Mouse (Mus musculus) forebrain, postnatal 0 days (tissue): ENCODE measurements at regions not wholly inside any gene's neighbourhood (a gene's known extent, or its start where the extent isn't known, plus 50 kb on each side); places are given as distances from the start of the nearest gene placed in this dataset.
A peak's percentile ranks its signal among the peaks of the same experiment; 100 is the strongest.

Source experiments
- ATAC-seq: fragments of 200-750 bp; cut with Nextera tagmentation; 2 replicates; pipeline ENCODE4 v1.8.0; 2017; ENCODE audit warnings: mild to moderate bottlenecking, moderate library complexity
- DNase-seq: peaks from one replicate; pipeline ENCODE4 v3.0.0-alpha.2; 2015
- H3K27ac ChIP-seq: fragments of 300-500 bp; sonication (generic); 2 replicates; pipeline ENCODE4 v1.5.1; 2014; ENCODE audit warnings: low read depth, mild to moderate bottlenecking, antibody characterized with exemption, low read length, moderate library complexity, mixed read lengths
- H3K27me3 ChIP-seq: fragments of 300-500 bp; sonication (generic); 2 replicates; pipeline ENCODE4 v1.6.1; 2014; ENCODE audit warnings: mild to moderate bottlenecking, low read length, mixed read lengths; ENCODE audit not compliant: insufficient read depth
- H3K36me3 ChIP-seq: fragments of 300-500 bp; sonication (generic); 2 replicates; pipeline ENCODE4 v1.6.1; 2014; ENCODE audit warnings: mild to moderate bottlenecking, moderate library complexity; ENCODE audit not compliant: insufficient read depth
- H3K4me1 ChIP-seq: fragments of 300-500 bp; sonication (generic); 2 replicates; pipeline ENCODE4 v1.6.1; 2014; ENCODE audit warnings: antibody characterized with exemption; ENCODE audit not compliant: insufficient read depth
- H3K4me2 ChIP-seq: fragments of 300-500 bp; sonication (generic); 2 replicates; pipeline ENCODE4 v1.6.1; 2014; ENCODE audit warnings: low read depth, mild to moderate bottlenecking, moderate library complexity
- H3K4me3 ChIP-seq: fragments of 300-500 bp; sonication (generic); 2 replicates; pipeline ENCODE4 v1.5.1; 2014; ENCODE audit warnings: low read depth, low read length, mixed read lengths
- H3K9ac ChIP-seq: fragments of 300-500 bp; sonication (generic); 2 replicates; pipeline ENCODE4 v1.6.1; 2014; ENCODE audit warnings: mild to moderate bottlenecking
- H3K9me3 ChIP-seq: fragments of 300-500 bp; sonication (generic); 2 replicates; pipeline ENCODE4 v1.6.1; 2016; ENCODE audit warnings: low read length
- CTCF ChIP-seq: sonication (generic); IDR thresholded peaks from 2 replicates; pipeline ENCODE4 v1.5.1; 2016; ENCODE audit warnings: antibody characterized with exemption, control low read depth, low read depth
- WGBS: fragments of 180-500 bp; shearing (Covaris S2); extraction: QIAGEN DNeasy Blood & Tissue Kit; methylation state at CpG from one replicate; pipeline ENCODE4 v1.1.7; 2014; 5-methylcytosine and 5-hydroxymethylcytosine counted together

- ATAC-seq, result no peak
- no peaks in the 10 kb centered on the region for H3K36me3 ChIP-seq
- no peak overlapping the region for H3K27ac ChIP-seq
- no peak overlapping the region for H3K4me2 ChIP-seq
- no peak overlapping the region for H3K4me3 ChIP-seq
- WGBS, result 81% methylated on average over 6 of the region's 6 CpGs
- H3K27me3 ChIP-seq, result no peaks in the 10 kb centered on the region
- DNase-seq, result no peak
- 0 out of 2 replicates have a peak, but pooled peaks cover 6% of the 10 kb centered on the region for H3K4me1 ChIP-seq
- H3K9ac ChIP-seq, result no peak overlapping the region
- no peaks in the 10 kb centered on the region for H3K9me3 ChIP-seq
- no peak for TF ChIP-seq CTCF
Observed at GRCm38 (mm10) chr3:54993761-54994160, 61.5 kb downstream of the Ccna1 start.

- H3K36me3 ChIP-seq, result no peaks in the 10 kb centered on the region
- H3K27me3 ChIP-seq, result no peaks in the 10 kb centered on the region
- H3K4me3 ChIP-seq, result no peak overlapping the region
- 20% methylated on average over 5 of the region's 5 CpGs for WGBS
- H3K27ac ChIP-seq, result no peak overlapping the region
- H3K9me3 ChIP-seq, result no peaks in the 10 kb centered on the region
- no peak for DNase-seq
- ATAC-seq, result no peak
- no peak for TF ChIP-seq CTCF
- H3K4me1 ChIP-seq, result 0 out of 2 replicates have a peak, but pooled peaks cover 6% of the 10 kb centered on the region
- no peak overlapping the region for H3K4me2 ChIP-seq
- H3K9ac ChIP-seq, result no peak overlapping the region
Observed at GRCm38 (mm10) chr3:54990073-54990472, 65.2 kb downstream of the Ccna1 start.

- H3K36me3 ChIP-seq, result no peaks in the 10 kb centered on the region
- H3K4me3 ChIP-seq, result no peak overlapping the region
- H3K9me3 ChIP-seq, result no peaks in the 10 kb centered on the region
- H3K9ac ChIP-seq, result no peak overlapping the region
- H3K27me3 ChIP-seq, result no peaks in the 10 kb centered on the region
- peak; percentile 69 for DNase-seq
- no peak overlapping the region for H3K4me2 ChIP-seq
- H3K4me1 ChIP-seq, result 0 out of 2 replicates have a peak, but pooled peaks cover 9% of the 10 kb centered on the region
- ATAC-seq, result peak; percentile 78
- TF ChIP-seq CTCF, result no peak
- no peak overlapping the region for H3K27ac ChIP-seq
- 38% methylated on average over 8 of the region's 8 CpGs for WGBS
Observed at GRCm38 (mm10) chr3:54989358-54989757, 65.9 kb downstream of the Ccna1 start.

- H3K4me2 ChIP-seq, result no peak overlapping the region
- H3K36me3 ChIP-seq, result no peaks in the 10 kb centered on the region
- no peak for TF ChIP-seq CTCF
- no peaks in the 10 kb centered on the region for H3K9me3 ChIP-seq
- H3K4me3 ChIP-seq, result no peak overlapping the region
- ATAC-seq (peak; percentile 45), DNase-seq (no peak)
- H3K27me3 ChIP-seq, result no peaks in the 10 kb centered on the region
- WGBS, result 28% methylated on average over 2 of the region's 2 CpGs
- no peak overlapping the region for H3K27ac ChIP-seq
- no peak overlapping the region for H3K9ac ChIP-seq
- H3K4me1 ChIP-seq, result 0 out of 2 replicates have a peak, but pooled peaks cover 4% of the 10 kb centered on the region
Observed at GRCm38 (mm10) chr3:54981488-54981887, 65.8 kb upstream of the Sertm1 start.

GRCm38 (mm10) chr3:54980312-54980711 lies 64.6 kb upstream of the Sertm1 start:
- no peak overlapping the region for H3K4me2 ChIP-seq
- WGBS, result 16% methylated on average over 2 of the region's 2 CpGs
- no peak overlapping the region for H3K9ac ChIP-seq
- no peaks in the 10 kb centered on the region for H3K36me3 ChIP-seq
- no peak overlapping the region for H3K27ac ChIP-seq
- H3K4me3 ChIP-seq, result no peak overlapping the region
- ATAC-seq (peak; percentile 85), DNase-seq (no peak)
- no peaks in the 10 kb centered on the region for H3K27me3 ChIP-seq
- H3K9me3 ChIP-seq, result no peaks in the 10 kb centered on the region
- no peak for TF ChIP-seq CTCF
- 0 out of 2 replicates have a peak, but pooled peaks cover 4% of the 10 kb centered on the region for H3K4me1 ChIP-seq

GRCm38 (mm10) chr3:54965512-54965911 lies 49.8 kb upstream of the Sertm1 start:
- ATAC-seq (peak; percentile 86), DNase-seq (peak; percentile 48)
- H3K4me3 ChIP-seq, result no peak overlapping the region
- no peak overlapping the region for H3K4me2 ChIP-seq
- no peak for TF ChIP-seq CTCF
- H3K9me3 ChIP-seq, result no peaks in the 10 kb centered on the region
- H3K27me3 ChIP-seq, result no peaks in the 10 kb centered on the region
- 16% methylated on average over 6 of the region's 6 CpGs for WGBS
- H3K36me3 ChIP-seq, result no peaks in the 10 kb centered on the region
- peak overlapping the region; percentile 37 for H3K27ac ChIP-seq
- H3K9ac ChIP-seq, result no peak overlapping the region
- peaks cover 3% of the 10 kb centered on the region; the same call in 1 of the 2 replicates for H3K4me1 ChIP-seq
